Mouse (Mus musculus): ENCODE data around the gene Slc10a4.
"Not testable (repeated sequence)": the region's sequence is repeated elsewhere in the genome, so short reads cannot be mapped to it uniquely, and the experiment has no call there.

The Slc10a4 gene

GRCm38 (mm10) chr5:73006784-73007581, at the start of gene Slc10a4:
Slc10a4 (plus strand) TSS chr5:73006883.
- DNase-seq (ENCODE audit: low spot score): peak; percentile 15

- no peak for DNase-seq (ENCODE audit: low spot score)
These were observed 49.4 kb upstream of the Slc10a4 start for GRCm38 (mm10) chr5:72957281-72957680.

GRCm38 (mm10) chr5:72960096-72960495, 46.6 kb upstream of the Slc10a4 start:
- DNase-seq (ENCODE audit: low spot score): no peak

- DNase-seq (ENCODE audit: low spot score): no peak
These were observed 41.0 kb upstream of the Slc10a4 start for GRCm38 (mm10) chr5:72965706-72966105.

GRCm38 (mm10) chr5:72972435-72972834, 34.2 kb upstream of the Slc10a4 start:
- DNase-seq (ENCODE audit: low spot score): no peak

- DNase-seq (ENCODE audit: low spot score): no peak
These were observed 33.7 kb upstream of the Slc10a4 start for GRCm38 (mm10) chr5:72972934-72973333.

GRCm38 (mm10) chr5:72974602-72975001, 32.1 kb upstream of the Slc10a4 start, which contains the start of gene Gm10135:
Gm10135 (minus strand) TSS chr5:72974702.
- DNase-seq (ENCODE audit: low spot score): no peak

GRCm38 (mm10) chr5:72975996-72976395, 30.7 kb upstream of the Slc10a4 start:
- no peak for DNase-seq (ENCODE audit: low spot score)

- DNase-seq (ENCODE audit: low spot score): no peak
These were observed 30.1 kb upstream of the Slc10a4 start for GRCm38 (mm10) chr5:72976539-72976938.

GRCm38 (mm10) chr5:72984091-72984490, 22.6 kb upstream of the Slc10a4 start:
- no peak for DNase-seq (ENCODE audit: low spot score)

GRCm38 (mm10) chr5:72987786-72988185, 18.9 kb upstream of the Slc10a4 start:
- DNase-seq (ENCODE audit: low spot score): no peak

- DNase-seq (ENCODE audit: low spot score): no peak
These were observed 16.9 kb upstream of the Slc10a4 start for GRCm38 (mm10) chr5:72989756-72990155.

- DNase-seq (ENCODE audit: low spot score): no peak
These were observed 14.2 kb upstream of the Slc10a4 start for GRCm38 (mm10) chr5:72992474-72992873.

- no peak for DNase-seq (ENCODE audit: low spot score)
These were observed 12.3 kb upstream of the Slc10a4 start for GRCm38 (mm10) chr5:72994424-72994823.

GRCm38 (mm10) chr5:72994928-72995327, 11.8 kb upstream of the Slc10a4 start:
- DNase-seq (ENCODE audit: low spot score): no peak

GRCm38 (mm10) chr5:72995379-72995778, 11.3 kb upstream of the Slc10a4 start:
- DNase-seq (ENCODE audit: low spot score): no peak

GRCm38 (mm10) chr5:72998546-72998945, 8.1 kb upstream of the Slc10a4 start:
- DNase-seq (ENCODE audit: low spot score): not testable (repeated sequence)

- DNase-seq (ENCODE audit: low spot score): no peak
These were observed 2.6 kb upstream of the Slc10a4 start for GRCm38 (mm10) chr5:73004046-73004445.

GRCm38 (mm10) chr5:73007582-73007959, 888 bp downstream of the Slc10a4 start:
- no peak for DNase-seq (ENCODE audit: low spot score)

GRCm38 (mm10) chr5:73008230-73008629, 1.5 kb downstream of the Slc10a4 start:
- peak; percentile 11 for DNase-seq (ENCODE audit: low spot score)

GRCm38 (mm10) chr5:73011806-73012205, 5.1 kb downstream of the Slc10a4 start:
- not testable (repeated sequence) for DNase-seq (ENCODE audit: low spot score)

GRCm38 (mm10) chr5:73012884-73013610, 6.4 kb downstream of the Slc10a4 start:
- DNase-seq (ENCODE audit: low spot score): not testable (repeated sequence)

- not testable (repeated sequence) for DNase-seq (ENCODE audit: low spot score)
These were observed 7.1 kb downstream of the Slc10a4 start for GRCm38 (mm10) chr5:73013611-73014287.
